Mouse (Mus musculus): Measurements from ENCODE around the gene Nup107. TPM values are rescaled to one million over a fixed set of nuclear protein-coding genes. Genes with fewer than 3 reads are reported as not detected.

Gene Nup107
- polyA plus RNA-seq, 1 experiment from 2014 or later, result 77.5 TPM

- WGBS, result 91% methylated on average over 8 of the region's 8 CpGs
- no peaks in the 10 kb centered on the region for H3K9me3 ChIP-seq (ENCODE audit: control insufficient read depth, low read length)
- ATAC-seq (ENCODE audit: low FRiP score, low TSS enrichment), result no peak
Measured at GRCm38 (mm10) chr10:117811555-117811954, 19.1 kb upstream of the Nup107 start.

DNA sequence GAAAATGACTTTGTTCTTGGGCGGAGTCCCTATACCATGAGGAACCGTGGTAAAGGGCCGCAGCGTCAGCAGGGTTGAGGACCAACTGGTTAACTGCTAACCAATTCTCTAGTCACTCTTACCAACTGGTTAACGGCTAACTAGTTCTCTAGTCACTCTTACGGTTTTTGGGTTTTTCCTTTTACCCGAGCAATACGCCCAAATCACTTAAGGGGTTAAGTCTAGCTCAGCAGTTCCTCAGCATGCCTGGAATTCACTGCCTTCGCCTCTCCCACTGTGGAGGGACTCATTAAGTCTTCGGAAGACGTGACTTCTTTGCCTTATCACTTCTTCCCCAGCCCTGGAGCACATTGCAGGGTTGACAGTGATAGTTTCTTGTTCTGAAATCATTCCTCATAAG lies 18.0 kb upstream of the Nup107 start:
- Histone ChIP-seq H3K27ac (ENCODE audit: low read depth, low read length) (no peak overlapping the region), H3K4me1 (ENCODE audit: control insufficient read depth, insufficient read depth, low read length) (no peaks in the 10 kb centered on the region), H3K4me3 (ENCODE audit: low read length) (no peak overlapping the region), H3K9me3 (ENCODE audit: control insufficient read depth, low read length) (no peaks in the 10 kb centered on the region), H3K4me2 (replicated peaks; ENCODE audit: low read depth, low read length) (no peak overlapping the region), H3K9ac (ENCODE audit: low read depth, low read length) (no peak overlapping the region), H3K27me3 (ENCODE audit: control insufficient read depth, insufficient read depth, low read length) (no peaks in the 10 kb centered on the region), H3K36me3 (ENCODE audit: control insufficient read depth, insufficient read depth, low read length) (peaks cover 15% of the 10 kb centered on the region)
- no peak for ATAC-seq (ENCODE audit: low FRiP score, low TSS enrichment)
- WGBS, result 83% methylated on average over 11 of the region's 11 CpGs

More at GRCm38 (mm10) chr10:117811555-117811954, 19.1 kb upstream of the Nup107 start:
- Histone ChIP-seq H3K27me3 (ENCODE audit: control insufficient read depth, insufficient read depth, low read length) (no peaks in the 10 kb centered on the region), H3K4me1 (ENCODE audit: control insufficient read depth, insufficient read depth, low read length) (no peaks in the 10 kb centered on the region), H3K4me3 (ENCODE audit: low read length) (no peak overlapping the region), H3K27ac (ENCODE audit: low read depth, low read length) (no peak overlapping the region), H3K4me2 (replicated peaks; ENCODE audit: low read depth, low read length) (no peak overlapping the region), H3K36me3 (ENCODE audit: control insufficient read depth, insufficient read depth, low read length) (peaks cover 24% of the 10 kb centered on the region), H3K9ac (ENCODE audit: low read depth, low read length) (no peak overlapping the region)

DNA sequence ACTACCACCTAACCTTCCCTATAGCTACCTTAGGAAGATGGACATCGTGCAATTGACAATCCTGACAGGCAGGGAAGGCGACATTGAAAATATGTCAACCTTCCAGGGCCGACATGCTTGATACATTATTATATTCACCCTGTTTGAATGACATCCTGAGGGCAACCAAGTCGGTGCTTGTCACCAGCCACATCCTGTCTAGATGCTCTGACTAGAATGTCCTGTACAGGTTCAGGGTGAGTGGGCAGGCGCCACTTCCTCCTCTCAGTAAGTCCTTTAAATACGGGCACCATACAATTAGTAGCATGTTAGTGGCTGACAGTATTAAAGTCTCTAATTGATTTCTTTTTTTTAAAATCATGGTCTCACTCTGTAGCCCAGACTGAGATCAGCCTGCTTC lies 15.6 kb upstream of the Nup107 start:
- Histone ChIP-seq H3K4me3 (ENCODE audit: low read length) (no peak overlapping the region), H3K9me3 (ENCODE audit: control insufficient read depth, low read length) (no peaks in the 10 kb centered on the region), H3K9ac (ENCODE audit: low read depth, low read length) (no peak overlapping the region), H3K4me1 (ENCODE audit: control insufficient read depth, insufficient read depth, low read length) (no peaks in the 10 kb centered on the region), H3K36me3 (ENCODE audit: control insufficient read depth, insufficient read depth, low read length) (peaks cover under 1% of the 10 kb centered on the region), H3K27me3 (ENCODE audit: control insufficient read depth, insufficient read depth, low read length) (no peaks in the 10 kb centered on the region), H3K4me2 (replicated peaks; ENCODE audit: low read depth, low read length) (no peak overlapping the region), H3K27ac (ENCODE audit: low read depth, low read length) (no peak overlapping the region)
- 79% methylated on average over 6 of the region's 6 CpGs for WGBS
- ATAC-seq (ENCODE audit: low FRiP score, low TSS enrichment), result no peak

DNA sequence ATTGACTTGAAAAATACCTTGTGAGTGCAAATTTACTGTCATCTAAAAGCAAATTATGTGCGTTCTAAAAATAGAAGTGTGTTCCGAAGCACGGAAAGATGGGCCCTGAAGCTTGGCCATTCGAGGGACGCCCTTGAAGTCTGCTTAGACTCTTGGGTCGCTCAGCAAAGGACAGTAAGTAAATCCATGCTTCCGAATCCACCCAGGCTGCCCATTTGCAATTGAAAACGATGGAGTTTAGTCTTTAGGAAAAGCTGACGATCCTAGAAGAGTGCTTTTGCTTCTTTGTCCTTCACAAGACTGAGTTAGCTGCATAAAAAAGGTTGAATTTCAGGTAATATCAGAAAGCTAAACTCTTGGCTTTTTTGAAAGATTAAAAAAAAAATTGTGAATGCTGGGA lies 13.4 kb upstream of the Nup107 start:
- Histone ChIP-seq H3K4me1 (ENCODE audit: control insufficient read depth, insufficient read depth, low read length) (no peaks in the 10 kb centered on the region), H3K4me2 (replicated peaks; ENCODE audit: low read depth, low read length) (no peak overlapping the region), H3K27me3 (ENCODE audit: control insufficient read depth, insufficient read depth, low read length) (no peaks in the 10 kb centered on the region), H3K9ac (ENCODE audit: low read depth, low read length) (no peak overlapping the region), H3K27ac (ENCODE audit: low read depth, low read length) (no peak overlapping the region), H3K9me3 (ENCODE audit: control insufficient read depth, low read length) (no peaks in the 10 kb centered on the region), H3K36me3 (ENCODE audit: control insufficient read depth, insufficient read depth, low read length) (no peaks in the 10 kb centered on the region), H3K4me3 (ENCODE audit: low read length) (no peak overlapping the region)
- WGBS, result 60% methylated on average over 9 of the region's 9 CpGs
- no peak for ATAC-seq (ENCODE audit: low FRiP score, low TSS enrichment)

DNA sequence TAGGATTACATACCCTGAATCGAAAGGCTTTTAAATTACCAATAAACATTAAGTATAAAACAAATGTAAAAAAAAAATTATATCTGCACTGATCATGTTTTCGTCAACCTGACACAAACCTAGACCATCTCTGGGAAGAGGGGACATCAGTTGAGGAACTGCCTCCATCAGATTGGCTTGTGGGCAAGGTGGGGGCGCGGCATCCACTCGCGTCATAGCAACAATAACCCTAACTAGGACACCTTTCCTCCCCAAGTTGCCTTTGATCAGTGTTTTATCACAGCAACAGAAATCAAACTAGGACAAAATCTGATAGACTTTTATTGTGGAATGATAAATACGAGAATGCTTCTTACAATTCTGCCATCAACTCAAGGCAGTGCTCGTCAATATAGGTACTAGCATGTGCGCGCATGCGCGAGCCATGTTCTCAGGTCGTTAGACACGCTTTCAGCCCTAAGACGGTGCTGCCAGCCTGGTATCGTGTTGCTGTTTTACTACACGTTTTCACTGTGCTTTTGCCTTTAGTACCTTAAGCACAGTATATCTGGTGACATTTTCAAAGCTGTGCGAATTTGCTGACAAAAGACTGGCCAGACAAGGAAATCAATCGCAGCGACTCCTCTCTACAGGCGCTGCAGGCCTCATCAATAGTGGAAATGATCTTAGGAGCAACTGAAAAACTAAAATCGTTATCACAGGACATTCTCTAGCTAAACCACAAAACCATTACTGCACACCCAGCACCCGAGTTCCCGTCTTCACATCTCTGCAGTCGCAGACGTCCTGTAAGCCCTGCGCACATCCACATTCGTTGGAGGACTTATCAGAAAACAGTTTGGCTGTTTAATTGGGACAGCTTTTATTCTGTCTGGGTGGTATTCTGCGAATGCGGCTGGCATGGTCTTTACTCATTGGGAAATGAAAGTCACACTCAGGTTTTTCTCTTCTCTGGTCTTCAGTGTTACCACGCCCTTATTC lies 11.7 kb upstream of the Nup107 start:
- Histone ChIP-seq H3K4me1 (ENCODE audit: control insufficient read depth, insufficient read depth, low read length) (no peaks in the 10 kb centered on the region), H3K27ac (ENCODE audit: low read depth, low read length) (no peak overlapping the region), H3K4me3 (ENCODE audit: low read length) (no peak overlapping the region), H3K4me2 (replicated peaks; ENCODE audit: low read depth, low read length) (no peak overlapping the region), H3K9ac (ENCODE audit: low read depth, low read length) (no peak overlapping the region), H3K36me3 (ENCODE audit: control insufficient read depth, insufficient read depth, low read length) (no peaks in the 10 kb centered on the region), H3K9me3 (ENCODE audit: control insufficient read depth, low read length) (no peaks in the 10 kb centered on the region), H3K27me3 (ENCODE audit: control insufficient read depth, insufficient read depth, low read length) (no peaks in the 10 kb centered on the region)
- ATAC-seq (ENCODE audit: low FRiP score, low TSS enrichment), result no peak
- WGBS, result 86% methylated on average over 31 of the region's 31 CpGs

GRCm38 (mm10) chr10:117801886-117802285 lies 9.4 kb upstream of the Nup107 start:
- ATAC-seq (ENCODE audit: low FRiP score, low TSS enrichment), result no peak
- 91% methylated on average over 9 of the region's 9 CpGs for WGBS

DNA sequence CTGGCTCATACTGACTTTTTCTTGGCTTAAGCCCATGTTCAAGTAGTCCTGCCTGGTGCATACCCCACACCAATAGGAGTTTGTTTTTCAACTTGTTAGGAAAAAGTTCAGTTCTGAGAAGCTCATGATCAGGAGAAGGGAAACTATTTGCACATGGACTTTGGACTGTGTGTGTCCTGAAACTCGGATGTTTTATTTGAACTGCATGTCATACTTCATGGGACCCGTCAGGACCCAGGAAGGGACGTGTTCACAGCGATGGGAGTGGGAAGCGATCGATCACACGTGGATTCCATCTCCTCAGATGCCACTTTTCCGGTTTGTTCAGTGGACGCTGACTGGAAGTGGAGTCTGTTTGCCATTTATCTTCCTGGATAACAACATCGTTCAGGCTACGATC lies 7.3 kb upstream of the Nup107 start:
- Histone ChIP-seq H3K4me2 (replicated peaks; ENCODE audit: low read depth, low read length) (no peak overlapping the region), H3K4me1 (ENCODE audit: control insufficient read depth, insufficient read depth, low read length) (no peaks in the 10 kb centered on the region), H3K27ac (ENCODE audit: low read depth, low read length) (no peak overlapping the region), H3K4me3 (ENCODE audit: low read length) (no peak overlapping the region), H3K36me3 (ENCODE audit: control insufficient read depth, insufficient read depth, low read length) (no peaks in the 10 kb centered on the region), H3K9ac (ENCODE audit: low read depth, low read length) (no peak overlapping the region), H3K9me3 (ENCODE audit: control insufficient read depth, low read length) (no peaks in the 10 kb centered on the region; the same call in 1 of the 2 replicates), H3K27me3 (ENCODE audit: control insufficient read depth, insufficient read depth, low read length) (no peaks in the 10 kb centered on the region)
- 82% methylated on average over 11 of the region's 11 CpGs for WGBS
- no peak for ATAC-seq (ENCODE audit: low FRiP score, low TSS enrichment)

More at GRCm38 (mm10) chr10:117801886-117802285, 9.4 kb upstream of the Nup107 start:
- Histone ChIP-seq H3K9me3 (ENCODE audit: control insufficient read depth, low read length) (no peaks in the 10 kb centered on the region), H3K4me1 (ENCODE audit: control insufficient read depth, insufficient read depth, low read length) (no peaks in the 10 kb centered on the region), H3K9ac (ENCODE audit: low read depth, low read length) (no peak overlapping the region), H3K27me3 (ENCODE audit: control insufficient read depth, insufficient read depth, low read length) (no peaks in the 10 kb centered on the region), H3K4me3 (ENCODE audit: low read length) (no peak overlapping the region), H3K36me3 (ENCODE audit: control insufficient read depth, insufficient read depth, low read length) (no peaks in the 10 kb centered on the region), H3K27ac (ENCODE audit: low read depth, low read length) (no peak overlapping the region), H3K4me2 (replicated peaks; ENCODE audit: low read depth, low read length) (no peak overlapping the region)

GRCm38 (mm10) chr10:117798436-117799035 lies 6.0 kb upstream of the Nup107 start:
- no peaks in the 10 kb centered on the region for H3K27me3 ChIP-seq (ENCODE audit: control insufficient read depth, insufficient read depth, low read length)
- H3K4me3 ChIP-seq (ENCODE audit: low read length), result no peak overlapping the region
- no peaks in the 10 kb centered on the region for H3K36me3 ChIP-seq (ENCODE audit: control insufficient read depth, insufficient read depth, low read length)

DNA sequence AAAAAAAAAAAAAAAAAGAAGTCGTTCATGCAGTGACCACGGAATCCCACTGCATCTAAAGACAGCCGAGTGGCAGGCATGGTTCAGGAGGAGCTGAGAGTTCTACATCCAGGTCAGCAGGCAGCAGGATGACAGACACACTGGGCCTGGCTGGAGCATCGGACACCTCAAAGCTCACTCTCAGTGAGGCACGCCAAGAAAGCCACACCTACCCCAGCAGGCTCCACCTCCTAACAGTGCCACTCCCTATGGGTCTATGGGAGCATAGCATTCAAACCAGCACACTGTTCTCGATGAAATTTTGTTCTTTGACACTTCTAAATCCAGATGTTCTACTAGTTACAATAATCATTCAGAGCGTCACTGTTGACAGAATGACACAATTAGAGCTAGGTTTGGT lies 5.2 kb upstream of the Nup107 start:
- whole genome bisulfite sequencing, result 75% methylated on average over 7 of the region's 7 CpGs
- no peaks in the 10 kb centered on the region; the same call in 1 of the 2 replicates for H3K9me3 ChIP-seq (ENCODE audit: control insufficient read depth, low read length)
- ATAC-seq (ENCODE audit: low FRiP score, low TSS enrichment), result no peak
- no peaks in the 10 kb centered on the region for H3K4me1 ChIP-seq (ENCODE audit: control insufficient read depth, insufficient read depth, low read length)
- no peaks in the 10 kb centered on the region for H3K36me3 ChIP-seq (ENCODE audit: control insufficient read depth, insufficient read depth, low read length)
- no peak overlapping the region for H3K27ac ChIP-seq (ENCODE audit: low read depth, low read length)
- no peak overlapping the region for H3K4me3 ChIP-seq (ENCODE audit: low read length)
- H3K9ac ChIP-seq (ENCODE audit: low read depth, low read length), result no peak overlapping the region
- H3K4me2 ChIP-seq (replicated peaks; ENCODE audit: low read depth, low read length), result no peak overlapping the region
- no peaks in the 10 kb centered on the region for H3K27me3 ChIP-seq (ENCODE audit: control insufficient read depth, insufficient read depth, low read length)

More at GRCm38 (mm10) chr10:117798436-117799035, 6.0 kb upstream of the Nup107 start:
- no peaks in the 10 kb centered on the region; the same call in 1 of the 2 replicates for H3K9me3 ChIP-seq (ENCODE audit: control insufficient read depth, low read length)
- no peak for ATAC-seq (ENCODE audit: low FRiP score, low TSS enrichment)
- no peaks in the 10 kb centered on the region for H3K4me1 ChIP-seq (ENCODE audit: control insufficient read depth, insufficient read depth, low read length)
- H3K27ac ChIP-seq (ENCODE audit: low read depth, low read length), result no peak overlapping the region
- no peak overlapping the region for H3K9ac ChIP-seq (ENCODE audit: low read depth, low read length)
- H3K4me2 ChIP-seq (replicated peaks; ENCODE audit: low read depth, low read length), result no peak overlapping the region
- 70% methylated on average over 6 of the region's 6 CpGs for WGBS
